Mouse (Mus musculus): Measurements from ENCODE around the gene Amacr. TPM values are rescaled to one million over a fixed set of nuclear protein-coding genes. Genes with fewer than 3 reads are reported as not detected.

Amacr gene
- 4.8 TPM for polyA plus RNA-seq (2014; fragmentation: Illumina TruSeq; extraction: RNeasy Lipid Tissue Mini Kit (QIAGEN cat#74804))

GRCm38 (mm10) chr15:10981377-10982063 lies at the start of gene Amacr:
Gene Amacr, plus strand, starts transcription at chr15:10981756.

GRCm38 (mm10) chr15:10951951-10952759 lies 29.4 kb upstream of the Amacr start, which contains the start of gene C1qtnf3:
Gene C1qtnf3, plus strand, starts transcription at chr15:10952332.

GRCm38 (mm10) chr15:11000421-11000820 lies 18.9 kb downstream of the Amacr start, which contains the start of gene Slc45a2:
Gene Slc45a2, plus strand, starts transcription at chr15:11000721.

GRCm38 (mm10) chr15:11037711-11038110 lies 56.2 kb downstream of the Amacr start, which contains the start of gene Rxfp3:
Gene Rxfp3, minus strand, starts transcription at chr15:11037991.

Other genes starting within 250 kb of the Amacr start
- 22.0 TPM for gene C1qtnf3, start 29.4 kb upstream of the Amacr start, polyA plus RNA-seq (2014; fragmentation: Illumina TruSeq; extraction: RNeasy Lipid Tissue Mini Kit (QIAGEN cat#74804))
- gene Slc45a2, start 19.0 kb downstream of the Amacr start, polyA plus RNA-seq (2014; fragmentation: Illumina TruSeq; extraction: RNeasy Lipid Tissue Mini Kit (QIAGEN cat#74804)): not detected
- 0.14 TPM for gene Rxfp3, start 56.2 kb downstream of the Amacr start, polyA plus RNA-seq (2014; fragmentation: Illumina TruSeq; extraction: RNeasy Lipid Tissue Mini Kit (QIAGEN cat#74804))
- 17.4 TPM for gene Adamts12, start 83.0 kb downstream of the Amacr start, polyA plus RNA-seq (2014; fragmentation: Illumina TruSeq; extraction: RNeasy Lipid Tissue Mini Kit (QIAGEN cat#74804))